Mouse (Mus musculus): ENCODE results near the gene Fah. TPM values are rescaled to one million over a fixed set of nuclear protein-coding genes. Genes with fewer than 3 reads are reported as not detected.

The Fah gene
- polyA plus RNA-seq, 1 experiment from 2014 or later = 10.8 TPM

DNA sequence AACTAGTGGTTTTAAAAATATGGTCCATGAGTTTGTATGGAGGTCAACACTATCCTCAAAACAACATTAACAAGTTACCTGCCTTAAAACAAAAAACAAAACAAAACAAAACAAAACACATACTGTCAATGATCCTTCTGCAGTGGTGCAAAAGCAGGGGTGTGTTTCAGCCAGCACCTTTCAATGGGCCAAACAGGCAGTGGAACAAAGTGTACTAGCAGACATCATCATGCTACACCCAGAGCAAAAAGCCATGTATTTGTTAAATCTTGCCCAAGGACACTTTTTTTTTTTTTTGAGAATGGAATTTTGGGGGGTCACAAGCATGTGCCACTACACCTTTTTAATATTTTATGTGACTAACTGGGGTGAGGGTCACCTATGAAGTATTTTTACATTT, 30.4 kb upstream of the Fah start:
- H3K4me2 ChIP-seq (ENCODE audit: low read length) = no peak overlapping the region
- H3K36me3 ChIP-seq (ENCODE audit: control insufficient read depth, insufficient read depth, low read length) = peaks cover 17% of the 10 kb centered on the region
- H3K9ac ChIP-seq (ENCODE audit: low read length) = no peak overlapping the region
- no peak for ATAC-seq (replicated peaks; ENCODE audit: low FRiP score, low TSS enrichment, low read depth)
- no peaks in the 10 kb centered on the region for H3K9me3 ChIP-seq (ENCODE audit: control insufficient read depth, low read length)
- H3K27me3 ChIP-seq (replicated peaks; ENCODE audit: control insufficient read depth, insufficient read depth, low read length) = no peaks in the 10 kb centered on the region
- DNase-seq (ENCODE audit: low spot score) = no peak
- no peak overlapping the region for H3K27ac ChIP-seq (ENCODE audit: low read depth)
- no peak overlapping the region for H3K4me3 ChIP-seq (ENCODE audit: low read depth, low read length)
- no peaks in the 10 kb centered on the region for H3K4me1 ChIP-seq (replicated peaks; ENCODE audit: control insufficient read depth, insufficient read depth, low read length)

DNA sequence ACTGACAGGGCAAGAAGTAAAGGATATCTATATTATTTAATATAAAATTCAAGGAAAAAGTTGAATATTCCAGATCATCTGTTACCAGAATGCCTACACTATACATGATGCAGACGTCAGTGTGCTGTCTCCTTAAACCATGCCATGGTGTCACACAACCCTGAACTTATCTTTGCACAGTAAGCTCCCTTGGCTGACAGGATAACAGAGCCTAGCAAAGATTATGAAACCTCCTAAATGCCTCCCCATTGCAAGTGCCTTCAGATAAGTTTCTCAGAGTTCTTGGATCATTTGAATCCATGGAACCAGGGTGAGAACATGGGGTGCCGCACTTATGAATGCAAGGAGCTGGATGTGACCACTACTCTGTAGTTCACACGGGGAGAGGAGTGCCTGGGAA, 25.4 kb upstream of the Fah start:
- Histone ChIP-seq H3K4me2 (ENCODE audit: low read length) (no peak overlapping the region), H3K4me3 (ENCODE audit: low read depth, low read length) (no peak overlapping the region), H3K27me3 (replicated peaks; ENCODE audit: control insufficient read depth, insufficient read depth, low read length) (no peaks in the 10 kb centered on the region), H3K36me3 (ENCODE audit: control insufficient read depth, insufficient read depth, low read length) (peaks cover 29% of the 10 kb centered on the region), H3K9ac (ENCODE audit: low read length) (no peak overlapping the region), H3K9me3 (ENCODE audit: control insufficient read depth, low read length) (no peaks in the 10 kb centered on the region), H3K4me1 (replicated peaks; ENCODE audit: control insufficient read depth, insufficient read depth, low read length) (no peaks in the 10 kb centered on the region), H3K27ac (ENCODE audit: low read depth) (no peak overlapping the region)
- DNase-seq (ENCODE audit: low spot score) (no peak), ATAC-seq (replicated peaks; ENCODE audit: low FRiP score, low TSS enrichment, low read depth) (no peak)
- 91% methylated on average over 3 of the region's 3 CpGs for WGBS

DNA sequence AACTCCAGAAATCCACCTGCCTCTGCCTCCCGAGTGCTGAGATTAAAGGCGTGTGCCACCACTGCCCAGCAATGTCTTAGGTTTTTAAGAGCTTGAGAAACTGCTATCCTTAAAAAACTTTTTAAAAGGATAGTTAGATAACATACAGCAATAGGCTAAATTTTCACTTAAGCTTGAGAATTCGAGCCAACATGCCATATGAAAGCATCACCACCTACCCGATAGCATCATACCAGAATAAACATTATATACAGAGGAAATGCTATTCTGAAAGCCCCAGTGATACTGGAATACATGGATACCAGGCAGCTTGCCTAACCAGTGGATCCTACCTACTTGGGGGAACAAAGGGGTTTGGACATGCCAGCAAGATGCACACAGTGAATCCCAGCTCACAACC, 17.2 kb upstream of the Fah start:
- no peaks in the 10 kb centered on the region for H3K27me3 ChIP-seq (replicated peaks; ENCODE audit: control insufficient read depth, insufficient read depth, low read length)
- no peak for ATAC-seq (replicated peaks; ENCODE audit: low FRiP score, low TSS enrichment, low read depth)
- no peak for DNase-seq (ENCODE audit: low spot score)
- no peaks in the 10 kb centered on the region for H3K9me3 ChIP-seq (ENCODE audit: control insufficient read depth, low read length)
- peaks cover 24% of the 10 kb centered on the region for H3K36me3 ChIP-seq (ENCODE audit: control insufficient read depth, insufficient read depth, low read length)
- WGBS = 97% methylated on average over 4 of the region's 4 CpGs
- no peak overlapping the region for H3K4me3 ChIP-seq (ENCODE audit: low read depth, low read length)
- no peaks in the 10 kb centered on the region for H3K4me1 ChIP-seq (replicated peaks; ENCODE audit: control insufficient read depth, insufficient read depth, low read length)
- no peak overlapping the region for H3K9ac ChIP-seq (ENCODE audit: low read length)
- no peak overlapping the region for H3K4me2 ChIP-seq (ENCODE audit: low read length)
- no peak overlapping the region for H3K27ac ChIP-seq (ENCODE audit: low read depth)

DNA sequence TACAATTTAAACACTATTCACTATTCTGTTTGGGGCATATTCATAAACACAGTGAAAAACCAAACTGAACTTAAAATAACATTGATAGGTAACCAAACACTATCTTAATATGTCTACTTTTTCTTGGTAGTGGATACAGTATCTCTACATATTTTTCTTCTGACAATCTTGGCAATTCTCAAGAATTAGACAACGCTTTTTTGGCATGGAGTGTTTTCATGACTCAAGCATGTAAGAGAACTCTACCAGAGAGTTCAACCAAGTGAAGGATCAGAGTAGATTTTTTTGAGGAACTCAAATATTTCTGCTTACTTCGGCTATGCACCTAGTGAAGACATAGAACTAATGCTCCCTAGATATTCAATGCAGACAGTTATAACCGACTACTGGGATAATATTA, 14.4 kb upstream of the Fah start:
- no peak overlapping the region for H3K4me3 ChIP-seq (ENCODE audit: low read depth, low read length)
- H3K4me2 ChIP-seq (ENCODE audit: low read length) = no peak overlapping the region
- H3K9me3 ChIP-seq (ENCODE audit: control insufficient read depth, low read length) = no peaks in the 10 kb centered on the region
- no peaks in the 10 kb centered on the region for H3K27me3 ChIP-seq (replicated peaks; ENCODE audit: control insufficient read depth, insufficient read depth, low read length)
- no peak for ATAC-seq (replicated peaks; ENCODE audit: low FRiP score, low TSS enrichment, low read depth)
- no peak overlapping the region for H3K27ac ChIP-seq (ENCODE audit: low read depth)
- no peak for DNase-seq (ENCODE audit: low spot score)
- 92% methylated on average over 3 of the region's 3 CpGs for WGBS
- H3K4me1 ChIP-seq (replicated peaks; ENCODE audit: control insufficient read depth, insufficient read depth, low read length) = no peaks in the 10 kb centered on the region
- no peak overlapping the region for H3K9ac ChIP-seq (ENCODE audit: low read length)
- peaks cover 44% of the 10 kb centered on the region for H3K36me3 ChIP-seq (ENCODE audit: control insufficient read depth, insufficient read depth, low read length)

DNA sequence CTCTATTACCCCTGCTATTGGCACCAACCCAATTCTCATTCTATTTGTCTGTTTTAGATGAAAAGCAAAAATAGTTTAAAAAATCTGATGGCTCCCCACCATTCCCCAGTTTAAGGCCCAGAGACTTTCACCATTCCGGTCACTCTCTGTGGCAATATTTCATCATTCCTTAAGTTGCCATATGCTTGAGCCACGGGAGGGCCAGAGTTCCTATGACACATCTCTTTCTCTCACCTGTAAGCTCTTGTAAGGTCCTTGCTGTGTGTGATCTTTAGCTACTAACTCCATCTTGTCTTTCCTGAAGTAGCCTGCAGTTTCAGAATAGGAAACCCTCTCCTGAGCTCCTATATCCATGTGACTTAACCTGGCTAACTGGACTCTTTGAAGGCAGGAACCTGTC, 12.4 kb upstream of the Fah start:
- no peaks in the 10 kb centered on the region for H3K4me1 ChIP-seq (replicated peaks; ENCODE audit: control insufficient read depth, insufficient read depth, low read length)
- H3K4me2 ChIP-seq (ENCODE audit: low read length) = no peak overlapping the region
- H3K9me3 ChIP-seq (ENCODE audit: control insufficient read depth, low read length) = no peaks in the 10 kb centered on the region
- DNase-seq (ENCODE audit: low spot score) (no peak), ATAC-seq (replicated peaks; ENCODE audit: low FRiP score, low TSS enrichment, low read depth) (no peak)
- WGBS = 97% methylated on average over 2 of the region's 2 CpGs
- H3K27me3 ChIP-seq (replicated peaks; ENCODE audit: control insufficient read depth, insufficient read depth, low read length) = no peaks in the 10 kb centered on the region
- peaks cover 51% of the 10 kb centered on the region for H3K36me3 ChIP-seq (ENCODE audit: control insufficient read depth, insufficient read depth, low read length)
- H3K4me3 ChIP-seq (ENCODE audit: low read depth, low read length) = no peak overlapping the region
- H3K27ac ChIP-seq (ENCODE audit: low read depth) = no peak overlapping the region
- no peak overlapping the region for H3K9ac ChIP-seq (ENCODE audit: low read length)

DNA sequence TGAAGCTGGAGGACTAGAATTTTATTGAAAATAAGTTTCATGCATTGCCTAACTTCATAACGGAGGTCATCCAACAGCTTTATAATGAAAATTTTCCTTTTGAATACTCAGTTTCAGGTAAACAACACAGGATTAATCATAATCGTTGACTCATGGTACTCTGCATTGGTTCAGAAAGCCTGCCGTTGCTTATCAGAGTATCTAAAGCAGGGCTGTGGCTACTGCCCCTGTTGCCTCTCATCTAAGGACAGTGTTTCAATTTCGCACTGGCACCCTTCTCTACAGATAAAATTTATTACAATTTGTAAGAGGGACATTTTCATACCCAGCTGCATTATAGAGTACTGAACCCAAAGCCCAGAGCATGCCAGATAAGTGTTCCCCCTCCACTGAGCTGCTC, 5.9 kb upstream of the Fah start:
- H3K4me1 ChIP-seq (replicated peaks; ENCODE audit: control insufficient read depth, insufficient read depth, low read length) = no peaks in the 10 kb centered on the region
- no peaks in the 10 kb centered on the region for H3K9me3 ChIP-seq (ENCODE audit: control insufficient read depth, low read length)
- H3K4me3 ChIP-seq (ENCODE audit: low read depth, low read length) = no peak overlapping the region
- no peak overlapping the region for H3K4me2 ChIP-seq (ENCODE audit: low read length)
- WGBS = 82% methylated on average over 4 of the region's 4 CpGs
- H3K36me3 ChIP-seq (ENCODE audit: control insufficient read depth, insufficient read depth, low read length) = peaks cover 27% of the 10 kb centered on the region
- H3K9ac ChIP-seq (ENCODE audit: low read length) = no peak overlapping the region
- no peaks in the 10 kb centered on the region for H3K27me3 ChIP-seq (replicated peaks; ENCODE audit: control insufficient read depth, insufficient read depth, low read length)
- no peak for DNase-seq (ENCODE audit: low spot score)
- ATAC-seq (replicated peaks; ENCODE audit: low FRiP score, low TSS enrichment, low read depth) = no peak
- H3K27ac ChIP-seq (ENCODE audit: low read depth) = no peak overlapping the region

DNA sequence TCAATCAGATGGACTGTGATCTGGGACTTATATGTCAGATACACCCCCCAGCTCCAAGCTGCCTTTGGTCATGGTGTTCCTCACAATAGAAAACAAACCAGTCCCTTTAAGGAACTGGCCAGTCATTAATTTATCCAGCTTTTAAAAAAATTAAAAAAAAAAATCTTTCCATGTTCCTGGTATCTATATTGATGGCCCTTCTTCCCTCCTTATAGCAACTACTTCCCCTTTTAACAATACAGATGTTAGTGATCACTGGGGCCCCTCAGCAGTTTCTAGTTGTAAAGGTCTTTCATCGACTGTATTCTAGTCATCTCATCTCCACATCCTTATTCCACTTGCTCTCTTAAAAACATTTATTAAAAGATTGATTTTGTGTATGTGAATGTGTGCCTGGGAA, 5.1 kb upstream of the Fah start:
- Histone ChIP-seq H3K27ac (ENCODE audit: low read depth) (no peak overlapping the region), H3K9me3 (ENCODE audit: control insufficient read depth, low read length) (no peaks in the 10 kb centered on the region), H3K36me3 (ENCODE audit: control insufficient read depth, insufficient read depth, low read length) (peaks cover 21% of the 10 kb centered on the region), H3K4me1 (replicated peaks; ENCODE audit: control insufficient read depth, insufficient read depth, low read length) (no peaks in the 10 kb centered on the region), H3K27me3 (replicated peaks; ENCODE audit: control insufficient read depth, insufficient read depth, low read length) (no peaks in the 10 kb centered on the region), H3K9ac (ENCODE audit: low read length) (no peak overlapping the region), H3K4me3 (ENCODE audit: low read depth, low read length) (no peak overlapping the region), H3K4me2 (ENCODE audit: low read length) (no peak overlapping the region)
- 84% methylated on average over 1 of the region's 1 CpGs for WGBS
- DNase-seq (ENCODE audit: low spot score) (no peak), ATAC-seq (replicated peaks; ENCODE audit: low FRiP score, low TSS enrichment, low read depth) (no peak)

DNA sequence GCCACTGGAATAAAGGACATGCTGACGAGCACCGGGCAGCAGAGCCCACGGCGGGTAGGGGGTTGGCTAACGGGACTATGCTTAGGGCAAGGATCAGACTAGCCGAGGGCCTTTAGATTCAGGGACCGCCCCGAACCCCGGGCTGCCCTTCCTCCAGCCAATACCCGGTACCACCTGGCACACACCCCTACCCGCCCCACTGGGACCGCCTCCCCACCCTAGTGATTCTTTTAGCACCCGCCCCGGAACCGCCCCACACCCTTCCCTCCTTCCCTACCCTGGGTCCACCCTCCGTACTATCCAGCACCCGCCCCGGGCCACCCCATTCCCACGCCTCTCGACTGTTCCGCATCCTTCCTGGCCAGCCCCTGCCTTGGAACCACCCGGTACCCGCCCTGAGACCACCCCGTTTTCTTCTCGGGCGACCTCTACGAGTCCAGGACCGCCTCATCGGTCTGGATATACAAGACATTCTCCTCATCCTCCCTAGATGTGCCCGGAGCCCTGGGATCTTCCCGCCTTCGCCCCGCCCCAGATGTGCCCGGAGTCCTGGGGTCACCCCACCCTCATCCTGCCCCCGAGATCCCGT, 724 bp downstream of the Fah start:
- ATAC-seq (replicated peaks; ENCODE audit: low FRiP score, low TSS enrichment, low read depth) = peak; percentile 86
- H3K27me3 ChIP-seq (replicated peaks; ENCODE audit: control insufficient read depth, insufficient read depth, low read length) = no peaks in the 10 kb centered on the region
- H3K27ac ChIP-seq (ENCODE audit: low read depth) = no peak overlapping the region

DNA sequence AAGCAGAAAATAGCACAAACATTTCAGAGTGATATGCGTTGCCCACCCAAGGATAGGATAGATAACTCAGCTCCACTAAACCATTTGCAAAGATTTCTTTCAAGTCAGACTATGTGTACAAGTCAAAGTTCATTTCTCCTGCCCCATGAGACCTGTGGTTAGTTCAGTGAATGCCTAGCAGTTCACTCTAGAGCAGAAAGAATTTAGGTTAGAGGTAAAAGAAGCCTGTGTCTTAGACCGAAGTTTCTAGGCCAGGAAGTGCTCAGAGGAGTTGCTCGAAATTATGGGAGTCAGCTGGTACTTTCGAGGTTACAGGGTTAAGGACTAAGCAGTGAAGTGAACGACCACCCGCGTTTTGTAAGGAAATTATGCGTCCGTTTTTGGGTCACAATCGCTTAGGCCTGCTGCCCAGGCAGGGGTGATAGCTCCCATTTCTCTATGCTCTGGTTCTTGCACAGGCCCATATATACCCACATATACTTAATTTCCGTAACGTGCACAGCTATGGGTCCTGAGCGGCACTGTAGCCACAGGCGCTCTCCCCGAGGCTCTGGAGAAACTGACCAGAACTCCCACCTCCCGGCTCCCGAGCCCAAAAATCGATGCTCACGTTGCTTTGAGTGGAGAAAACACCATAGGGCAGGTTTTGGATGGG, 1.4 kb downstream of the Fah start:
- 11% methylated on average over 19 of the region's 19 CpGs for WGBS
- no peak overlapping the region for H3K27ac ChIP-seq (ENCODE audit: low read depth)
- peaks cover 7% of the 10 kb centered on the region; the same call in 1 of the 2 replicates for H3K4me1 ChIP-seq (replicated peaks; ENCODE audit: control insufficient read depth, insufficient read depth, low read length)
- peak; percentile 65 for DNase-seq (ENCODE audit: low spot score)
- ATAC-seq (replicated peaks; ENCODE audit: low FRiP score, low TSS enrichment, low read depth) = 0 out of 2 replicates have a peak, but pooled peaks have one; percentile 49
- H3K36me3 ChIP-seq (ENCODE audit: control insufficient read depth, insufficient read depth, low read length) = no peaks in the 10 kb centered on the region
- peak overlapping the region; percentile 98 for H3K4me2 ChIP-seq (ENCODE audit: low read length)
- peak overlapping the region; percentile 52 for H3K4me3 ChIP-seq (ENCODE audit: low read depth, low read length)
- no peaks in the 10 kb centered on the region for H3K27me3 ChIP-seq (replicated peaks; ENCODE audit: control insufficient read depth, insufficient read depth, low read length)
- H3K9me3 ChIP-seq (ENCODE audit: control insufficient read depth, low read length) = no peaks in the 10 kb centered on the region
- peak overlapping the region; percentile 40; the same call in 1 of the 2 replicates for H3K9ac ChIP-seq (ENCODE audit: low read length)

More for the DNA sequence above, 724 bp downstream of the Fah start:
- peaks cover 7% of the 10 kb centered on the region; the same call in 1 of the 2 replicates for H3K4me1 ChIP-seq (replicated peaks; ENCODE audit: control insufficient read depth, insufficient read depth, low read length)
- peak overlapping the region; percentile 98 for H3K4me2 ChIP-seq (ENCODE audit: low read length)
- 1% methylated on average over 34 of the region's 36 CpGs for WGBS
- H3K9me3 ChIP-seq (ENCODE audit: control insufficient read depth, low read length) = no peaks in the 10 kb centered on the region
- peak overlapping the region; percentile 40 for H3K9ac ChIP-seq (ENCODE audit: low read length)
- peak overlapping the region; percentile 52 for H3K4me3 ChIP-seq (ENCODE audit: low read depth, low read length)
- peak; percentile 71 for DNase-seq (ENCODE audit: low spot score)
- H3K36me3 ChIP-seq (ENCODE audit: control insufficient read depth, insufficient read depth, low read length) = no peaks in the 10 kb centered on the region
